Mouse (Mus musculus) liver, postnatal 0 days (tissue): ENCODE data around the gene Tshz2.

ENCODE experiments used
- CTCF ChIP-seq: sonication (generic); IDR thresholded peaks from 2 replicates; pipeline ENCODE4 v1.5.1; 2016; ENCODE audit warnings: antibody characterized with exemption, low read depth
- EP300 ChIP-seq: IDR thresholded peaks from 2 replicates; pipeline ENCODE4 v1.6.1; 2016; ENCODE audit warnings: antibody characterized with exemption, low read depth, mild to moderate bottlenecking

DNA sequence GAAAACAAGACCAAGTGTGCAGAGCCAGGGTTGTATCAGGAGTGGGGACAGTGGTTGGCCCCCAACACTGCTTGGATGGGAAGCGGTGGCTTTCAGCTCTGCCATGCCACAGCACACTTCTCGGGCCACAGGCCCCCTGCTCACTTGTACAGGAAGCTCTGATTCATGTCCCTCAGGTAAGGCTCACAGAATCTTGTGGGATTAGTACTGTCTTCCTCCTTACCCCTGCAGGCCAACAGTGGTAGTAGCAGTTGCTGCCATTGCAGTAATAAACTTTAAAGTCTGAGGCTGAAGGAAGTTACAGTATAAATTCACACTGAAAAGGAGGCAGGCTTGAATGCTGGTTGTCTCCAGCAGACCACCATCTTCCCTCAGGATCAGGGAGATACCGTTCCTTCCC is 216.7 kb downstream of the Tshz2 start:
- TF ChIP-seq CTCF: no peak
- TF ChIP-seq EP300: no peak
